Mouse (Mus musculus) olfactory bulb, adult 2 months (tissue): ENCODE measurements around the gene Aldh1a3.

Experiments used
- CTCF ChIP-seq: fragments of 200-500 bp; IDR thresholded peaks from 2 replicates; pipeline ENCODE4 v1.5.1; 2012; ENCODE audit warnings: low read depth, mild to moderate bottlenecking, low read length, moderate library complexity; ENCODE audit not compliant: insufficient read depth
- POLR2A ChIP-seq: fragments of 200-500 bp; IDR thresholded peaks from 2 replicates; pipeline ENCODE4 v1.6.1; 2012; ENCODE audit warnings: mild to moderate bottlenecking, low read depth, low read length, moderate library complexity; ENCODE audit not compliant: insufficient read depth

GRCm38 (mm10) chr7:66397288-66397687, 30.0 kb downstream of the Aldh1a3 start:
- TF ChIP-seq CTCF (no peak), POLR2A (no peak)
